Mouse (Mus musculus) ZHBTc4 (cell line): ENCODE results near the gene Snf8.

Source experiments
- DNase-seq: peaks from one replicate; pipeline ENCODE4 v3.0.0-alpha.2; 2011; ENCODE audit warnings: low read depth, low spot score

Gene Snf8

DNA sequence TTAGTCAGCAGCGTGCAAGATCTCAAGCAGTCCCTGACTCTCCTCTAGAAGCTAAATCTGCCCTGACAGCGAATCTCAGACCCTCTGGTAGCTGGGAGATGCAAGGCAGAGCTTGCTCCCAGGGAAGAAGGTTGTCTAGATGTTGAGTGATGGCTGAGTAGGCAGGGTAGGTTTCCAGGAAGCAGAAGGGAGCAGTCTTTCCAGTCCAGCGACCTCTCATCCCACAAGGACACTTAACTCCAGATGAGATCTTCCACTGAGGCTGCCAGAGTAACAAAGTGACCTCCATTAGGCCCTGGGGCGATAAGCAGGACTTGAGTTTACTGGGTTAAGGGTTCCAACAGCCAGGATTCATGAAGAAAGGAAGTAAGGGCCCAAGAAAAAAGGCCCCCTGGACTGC is 14.1 kb upstream of the Snf8 start:
- peak; percentile 53 for DNase-seq

DNA sequence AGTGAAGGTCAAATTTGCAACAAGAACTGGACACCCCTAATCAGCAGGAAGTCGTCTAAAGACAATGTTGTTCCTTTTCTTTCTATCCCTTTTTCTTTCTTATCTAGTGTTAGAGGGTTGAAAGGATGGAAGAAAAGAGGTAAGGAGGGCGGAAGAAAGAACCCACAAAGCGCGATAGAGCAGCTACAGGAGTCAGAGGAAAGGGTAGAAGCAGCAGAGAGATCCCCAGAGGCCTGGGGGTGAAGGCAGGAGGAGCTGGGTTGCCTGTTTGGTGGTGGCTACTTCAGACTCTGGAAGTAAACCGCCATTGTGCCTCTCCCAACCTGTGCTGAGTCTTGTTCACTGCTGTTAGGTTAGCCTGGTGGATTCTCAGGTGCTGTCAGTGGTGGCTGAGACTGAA is 6.6 kb upstream of the Snf8 start:
- no peak for DNase-seq

DNA sequence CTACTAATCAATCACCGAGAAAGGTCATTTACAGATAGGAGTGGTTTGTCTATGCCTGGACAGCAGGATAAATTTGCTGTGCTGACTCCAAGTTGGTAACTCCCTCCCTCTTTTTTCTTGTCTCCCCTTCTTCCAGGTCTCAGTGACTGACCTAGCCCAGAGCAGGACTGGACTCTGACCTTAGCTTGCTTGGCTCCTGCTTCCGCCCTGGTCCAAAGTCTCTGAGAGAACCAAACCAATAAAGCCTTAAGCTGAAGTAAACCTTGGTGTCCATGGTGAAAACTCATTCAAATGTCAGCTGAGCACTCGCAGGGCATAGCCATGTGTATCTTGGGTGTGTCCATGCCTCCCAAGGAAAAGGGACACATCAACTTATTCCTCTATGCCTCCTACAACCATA is 4.1 kb upstream of the Snf8 start:
- DNase-seq = no peak

DNA sequence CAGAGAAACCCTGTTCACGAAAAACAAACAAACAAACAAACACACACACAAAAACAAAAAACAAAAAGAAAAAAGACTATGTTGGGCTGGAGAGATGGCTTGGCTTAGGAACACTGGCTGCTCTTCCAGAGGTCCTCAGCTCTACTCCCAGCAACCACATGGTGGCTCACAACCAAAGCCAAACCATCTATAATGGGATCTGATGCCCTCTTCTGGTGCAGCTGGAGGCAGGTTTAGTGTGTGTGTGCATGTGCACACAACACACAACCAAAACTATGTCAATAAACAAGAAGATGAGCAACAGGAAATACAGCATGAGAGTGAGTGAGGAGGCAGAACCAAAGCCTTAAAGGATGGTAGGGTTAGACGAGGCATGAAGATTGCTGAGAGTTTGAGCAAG is 3.0 kb upstream of the Snf8 start:
- peak; percentile 66 for DNase-seq

DNA sequence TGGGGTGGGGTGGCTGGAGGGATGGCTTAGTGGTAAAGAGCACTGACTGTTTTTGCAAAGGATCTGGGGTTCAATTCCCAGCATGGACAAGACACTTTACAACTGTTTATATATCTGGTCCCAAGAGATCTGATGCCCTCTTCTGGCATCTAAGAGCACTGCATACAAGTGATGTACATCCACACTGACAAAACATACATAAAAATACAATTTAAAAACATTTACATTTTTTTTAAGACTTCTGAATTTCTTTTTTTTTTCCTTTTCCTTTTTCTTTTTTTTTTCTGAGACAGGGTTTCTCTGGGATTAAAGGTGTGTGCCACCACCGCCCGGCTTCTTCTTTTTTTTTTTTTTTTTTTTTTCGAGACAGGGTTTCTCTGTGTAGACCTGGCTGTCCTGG is 1.4 kb upstream of the Snf8 start:
- DNase-seq = peak; percentile 74

DNA sequence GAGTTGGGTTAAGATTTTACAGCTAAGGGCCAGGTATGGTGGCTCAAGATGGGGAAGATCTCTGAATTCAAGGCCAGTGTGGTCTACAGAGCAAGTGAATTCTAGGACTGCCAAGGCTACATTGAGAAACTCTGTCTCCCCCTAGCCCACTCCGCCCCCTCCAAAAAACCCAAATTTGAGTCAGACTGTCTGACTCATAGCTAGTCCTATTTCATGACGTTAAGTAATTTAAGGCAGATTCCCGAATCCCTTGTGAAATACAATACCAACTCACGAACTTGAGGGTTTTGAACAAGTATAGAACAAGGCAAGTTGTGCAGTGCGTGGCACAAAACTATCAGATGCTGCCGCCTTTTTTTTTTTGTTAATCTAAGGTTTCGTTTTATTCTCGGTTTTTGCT is 569 bp upstream of the Snf8 start:
- DNase-seq = no peak

DNA sequence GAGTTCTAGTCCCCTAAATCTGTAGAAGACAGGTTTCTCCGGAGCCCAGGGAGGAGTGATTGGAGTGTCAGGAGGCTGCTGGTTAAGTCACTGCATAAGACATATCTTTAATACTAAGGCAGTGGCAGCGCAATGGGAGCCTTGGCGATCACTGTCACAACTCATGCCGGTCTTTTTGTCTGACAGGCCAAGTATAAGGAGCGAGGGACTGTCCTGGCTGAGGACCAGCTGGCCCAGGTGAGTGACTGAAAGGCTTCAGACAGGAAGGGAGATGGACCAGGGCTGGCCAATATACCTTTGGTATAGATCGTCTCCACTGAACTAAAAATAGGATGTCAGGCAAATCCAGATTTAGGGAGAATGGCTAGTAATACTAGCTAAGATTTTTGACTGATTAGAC is 448 bp downstream of the Snf8 start:
- no peak for DNase-seq

DNA sequence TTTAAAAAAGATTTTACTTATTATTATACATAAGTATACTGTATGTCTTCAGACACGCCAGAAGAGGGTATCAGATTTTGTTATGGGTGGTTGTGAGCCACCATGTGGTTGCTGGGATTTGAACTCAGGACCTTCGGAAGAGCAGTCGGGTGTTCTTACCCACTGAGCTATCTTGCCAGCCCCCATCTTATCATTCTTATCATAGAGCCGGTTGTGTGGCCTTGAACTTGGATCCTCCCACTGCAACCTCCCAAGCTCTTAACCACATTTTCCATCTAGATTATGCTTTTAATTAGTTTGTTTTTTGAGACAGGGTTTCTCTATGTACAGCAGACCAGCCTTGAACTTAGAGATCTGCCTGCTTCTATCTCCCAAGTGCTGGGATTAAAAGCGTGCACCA is 2.8 kb downstream of the Snf8 start:
- DNase-seq = no peak

DNA sequence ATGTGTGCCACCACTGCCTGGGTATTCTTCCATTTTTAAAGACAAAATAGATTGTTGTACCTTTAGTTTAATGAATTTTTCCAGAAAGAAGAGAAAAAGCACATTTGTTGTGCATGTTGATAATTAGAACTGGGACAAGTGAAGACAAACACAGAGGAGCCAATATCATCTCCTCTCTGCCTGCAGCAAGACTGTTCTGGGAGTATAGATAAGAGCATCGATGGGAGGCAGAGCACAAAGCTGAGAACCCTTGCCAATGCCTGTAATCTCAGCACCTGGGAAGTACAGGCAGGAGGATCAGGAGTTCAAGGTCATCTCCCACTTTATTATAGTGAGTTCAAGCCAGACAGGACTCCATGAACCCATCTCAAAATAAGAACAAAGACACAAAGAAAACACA is 3.9 kb downstream of the Snf8 start:
- DNase-seq = no peak

DNA sequence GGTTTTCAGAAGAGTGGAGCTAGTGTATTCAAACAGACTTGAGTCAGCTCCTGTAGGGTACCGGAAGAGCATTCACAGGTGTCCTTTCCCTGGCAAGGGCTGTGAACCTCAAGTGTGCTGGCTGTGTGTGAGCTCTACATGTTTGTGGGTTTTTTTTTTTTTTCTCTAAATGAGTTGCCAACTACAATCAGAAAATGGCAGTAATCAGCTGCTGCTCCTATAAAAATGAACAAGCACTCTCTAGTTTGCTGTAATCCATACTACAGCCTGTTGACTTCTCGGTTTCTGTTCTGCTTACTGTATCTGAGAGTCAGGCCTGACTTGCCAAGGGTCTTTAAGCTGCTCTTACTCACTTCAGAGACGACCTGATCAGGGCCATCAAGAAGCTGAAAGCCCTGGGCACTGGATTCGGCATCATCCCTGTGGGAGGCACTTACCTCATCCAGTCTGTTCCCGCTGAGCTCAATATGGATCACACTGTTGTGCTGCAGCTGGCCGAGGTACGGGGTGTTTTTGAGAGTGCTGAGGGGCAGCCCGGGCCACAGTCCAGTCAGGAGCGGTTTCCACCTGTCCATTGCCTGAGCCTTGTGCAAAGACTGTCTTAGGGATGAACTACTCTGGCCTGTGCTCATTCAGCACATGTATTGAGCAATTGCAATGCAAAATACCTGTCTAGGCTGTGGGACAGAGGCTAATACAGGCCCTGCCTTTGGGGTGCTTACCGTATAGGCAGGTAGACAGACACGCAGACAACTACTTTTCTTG is 10.3 kb downstream of the Snf8 start:
- peak; percentile 27 for DNase-seq

DNA sequence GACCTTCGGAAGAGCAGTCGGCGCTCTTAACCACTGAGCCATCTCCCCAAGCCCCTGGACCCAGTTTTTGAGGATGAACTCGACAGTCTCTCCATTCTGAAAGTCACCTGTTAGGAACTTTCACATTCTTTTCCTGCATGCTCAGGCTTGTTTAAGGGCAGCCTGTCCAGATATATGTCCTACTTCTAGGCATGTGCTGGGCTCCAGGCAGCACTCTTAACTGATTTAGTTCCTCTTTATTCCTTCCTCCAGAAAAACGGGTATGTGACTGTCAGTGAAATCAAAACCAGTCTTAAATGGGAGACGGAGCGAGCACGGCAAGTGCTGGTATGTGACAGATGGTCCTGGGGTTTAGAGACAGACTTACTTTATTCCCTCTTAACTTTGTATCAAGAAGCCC is 11.3 kb downstream of the Snf8 start:
- DNase-seq = no peak

DNA sequence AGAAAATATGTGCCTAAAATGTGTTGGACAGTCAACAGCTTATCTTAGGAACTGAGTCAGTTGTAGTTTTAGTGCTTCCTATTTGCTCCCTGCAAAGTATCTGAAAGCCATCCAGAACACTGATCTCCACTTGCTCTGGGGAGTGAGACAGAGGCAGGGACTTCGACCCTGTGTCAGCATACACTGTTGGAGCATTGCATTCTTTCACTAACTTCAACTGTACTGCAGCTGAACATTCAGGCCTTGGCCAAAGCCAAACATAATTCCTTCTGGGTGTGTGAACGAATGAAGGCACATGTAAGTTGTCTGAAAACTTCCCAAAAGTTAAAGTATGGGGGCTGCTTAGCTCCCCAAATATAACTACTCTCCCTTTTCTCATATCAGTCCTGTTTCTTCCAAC is 12.1 kb downstream of the Snf8 start:
- DNase-seq = no peak

DNA sequence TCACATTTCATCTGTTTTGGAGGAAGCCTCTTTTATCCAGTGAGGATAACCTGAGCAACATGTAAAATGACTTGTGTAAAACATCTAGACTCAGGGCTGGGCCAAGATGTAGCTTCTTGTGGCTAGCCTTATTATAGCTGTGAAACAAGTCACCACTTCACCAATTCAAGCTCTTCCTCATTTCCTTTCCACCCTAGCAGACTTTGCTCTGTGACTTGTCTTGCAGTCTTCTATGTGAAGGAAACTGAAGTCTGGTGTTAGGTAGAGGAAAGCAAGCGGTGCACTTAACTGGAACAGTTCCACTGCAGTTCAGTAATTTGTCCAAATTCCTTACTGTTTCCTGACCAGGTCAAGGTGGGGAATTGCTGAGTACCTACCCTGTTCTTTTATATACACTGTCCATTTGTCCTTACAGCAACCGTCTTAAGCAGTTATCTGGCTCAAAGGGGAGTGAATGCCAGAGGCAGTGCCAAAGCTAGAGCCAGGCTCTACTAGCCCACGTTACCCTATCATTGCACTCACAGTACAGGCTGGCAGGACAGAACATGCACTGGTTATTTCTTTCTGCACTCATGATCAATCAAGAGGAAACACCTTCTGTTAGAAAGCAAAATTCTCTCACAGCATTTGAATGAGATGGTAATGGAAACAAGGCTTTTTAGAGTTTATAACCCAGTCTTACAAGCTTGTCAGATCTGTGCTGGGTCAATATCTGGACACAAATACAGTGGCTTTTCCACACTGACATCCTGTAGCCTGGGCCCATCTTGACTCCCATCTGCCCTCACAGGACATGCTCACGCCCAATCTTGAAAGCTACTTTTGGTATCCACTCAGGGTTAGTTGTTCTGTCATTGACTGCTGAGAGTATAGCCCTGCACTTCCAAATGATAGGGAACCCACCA is 13.0 kb downstream of the Snf8 start:
- DNase-seq = no peak

DNA sequence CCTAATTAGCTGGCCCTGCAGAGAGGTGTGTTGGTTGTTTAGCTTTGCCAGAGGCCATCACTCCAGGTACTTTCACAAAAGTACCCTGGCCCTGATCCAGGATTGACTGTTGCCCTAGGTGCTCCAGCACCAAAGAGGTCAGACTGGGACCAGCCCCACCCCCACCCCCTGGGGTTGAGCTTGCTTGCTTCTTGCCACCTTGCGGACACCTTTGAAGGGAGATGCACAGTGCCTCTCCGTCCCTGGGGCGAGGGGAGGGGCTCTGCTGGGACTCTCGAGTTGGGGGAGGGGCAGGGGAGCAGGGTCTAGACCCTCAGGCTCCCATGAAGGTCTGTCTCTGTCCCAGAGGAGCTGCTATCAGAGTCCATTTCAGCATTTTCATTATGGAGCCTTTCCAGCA is 15.3 kb downstream of the Snf8 start:
- peak; percentile 80 for DNase-seq

DNA sequence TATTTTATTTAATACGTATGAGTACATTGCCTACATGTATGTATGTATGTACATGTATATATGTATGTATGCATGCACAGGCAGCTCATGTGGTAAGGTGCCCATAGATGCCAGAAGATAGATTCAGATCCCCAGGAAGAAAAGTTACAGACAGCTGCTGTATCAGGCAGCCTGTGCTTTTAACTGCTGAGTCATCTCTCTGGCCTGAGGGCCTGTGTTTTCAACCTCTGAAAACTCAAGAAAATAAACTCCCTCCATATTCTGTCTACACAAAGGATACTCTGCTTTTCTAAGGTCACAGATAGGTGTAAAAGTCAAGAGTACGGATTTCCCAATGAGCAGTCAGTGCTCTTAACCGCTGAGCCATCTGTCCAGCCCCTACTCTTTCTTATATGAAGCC is 16.2 kb downstream of the Snf8 start:
- DNase-seq = no peak

DNA sequence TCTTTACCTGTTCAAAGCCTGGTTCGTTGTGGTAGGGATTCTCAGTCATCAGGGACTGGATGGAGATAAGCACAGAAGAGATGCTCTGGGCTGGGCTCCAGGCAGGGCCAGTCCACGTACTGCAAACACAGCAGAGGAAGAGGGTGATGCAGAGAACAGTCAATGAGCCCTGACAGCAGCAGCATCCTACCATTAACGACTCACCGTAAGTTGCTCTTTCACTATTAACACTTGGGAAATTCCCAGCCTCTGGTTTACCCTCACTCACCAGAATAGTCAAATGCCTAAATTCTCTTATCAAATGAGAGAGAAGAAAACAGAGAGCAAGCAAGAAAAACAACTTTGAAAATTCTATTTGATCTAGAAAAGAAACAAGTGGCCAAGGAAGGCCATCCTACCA is 23.6 kb downstream of the Snf8 start:
- DNase-seq = no peak

DNA sequence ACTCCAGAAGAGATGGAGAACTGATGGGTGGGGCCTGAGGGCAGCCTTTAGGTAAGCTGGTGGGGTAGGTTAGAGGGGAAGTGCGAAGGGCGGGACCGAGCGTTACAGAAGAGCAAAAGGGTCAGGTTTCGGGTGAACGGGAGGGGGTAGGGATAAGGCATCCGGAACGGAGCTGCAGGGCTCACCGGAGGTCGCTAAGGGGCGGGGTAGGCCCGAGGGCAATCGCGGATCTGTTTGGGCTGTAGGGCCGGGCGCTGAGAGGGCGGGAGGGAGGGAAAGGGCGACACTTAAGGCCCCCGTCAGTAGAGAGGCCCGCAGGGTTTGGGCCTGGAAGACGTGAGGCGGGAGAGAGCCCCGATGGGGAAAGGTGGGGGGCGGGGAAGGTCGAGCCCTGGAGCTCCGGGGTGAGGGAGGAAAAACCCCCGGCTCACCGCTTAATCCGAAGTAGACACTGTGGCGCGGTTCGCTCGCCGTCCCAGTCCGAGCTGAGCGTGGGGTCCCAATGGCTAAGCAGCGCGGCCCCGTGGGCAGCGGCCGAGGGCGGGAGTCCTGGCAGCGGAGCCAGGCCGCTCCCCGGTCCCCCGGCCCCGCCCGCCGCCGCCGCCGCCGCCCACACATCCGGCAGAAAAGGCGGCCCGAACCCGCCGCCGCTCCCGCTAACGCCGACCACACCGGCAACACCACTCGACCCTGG is 30.0 kb downstream of the Snf8 start:
- peak; percentile 91 for DNase-seq

DNA sequence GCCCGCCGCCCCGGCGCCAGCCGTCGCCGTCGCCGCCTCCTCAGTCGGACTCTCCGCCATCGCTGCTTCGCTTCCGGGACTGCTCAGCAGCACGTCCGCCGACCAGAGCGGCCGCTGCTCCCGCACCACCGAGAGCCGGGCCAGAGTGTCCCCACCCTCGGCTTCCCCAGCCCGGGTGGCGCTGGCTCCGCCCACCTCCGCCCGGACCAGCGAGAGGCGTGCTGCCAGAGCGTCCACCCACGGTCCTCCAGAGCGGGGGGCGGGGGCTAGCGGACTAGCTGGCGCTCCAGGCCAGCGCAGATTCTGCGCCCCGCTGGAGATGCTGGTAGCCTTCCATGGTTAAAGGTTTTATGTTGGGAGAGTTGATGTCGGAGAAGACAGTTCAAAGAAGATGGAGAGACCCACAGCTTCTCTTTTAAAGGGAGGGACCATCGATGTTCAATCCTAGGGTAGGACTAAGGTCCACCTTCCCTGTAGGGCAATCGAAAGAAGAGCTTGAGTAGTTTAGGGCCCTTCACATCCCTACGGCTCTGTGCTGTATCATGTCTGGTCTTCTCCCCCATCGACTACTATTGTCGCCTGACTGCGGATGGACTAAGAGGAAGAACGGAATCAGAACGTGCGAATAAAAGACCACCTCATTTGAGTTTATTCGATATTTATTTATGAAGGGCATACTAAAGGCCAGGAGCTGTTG is 30.7 kb downstream of the Snf8 start, which contains the start of gene Ube2z:
TSS of gene Ube2z (minus strand) at position 174 of the 697 bp plus-strand sequence.
- DNase-seq = peak; percentile 96

DNA sequence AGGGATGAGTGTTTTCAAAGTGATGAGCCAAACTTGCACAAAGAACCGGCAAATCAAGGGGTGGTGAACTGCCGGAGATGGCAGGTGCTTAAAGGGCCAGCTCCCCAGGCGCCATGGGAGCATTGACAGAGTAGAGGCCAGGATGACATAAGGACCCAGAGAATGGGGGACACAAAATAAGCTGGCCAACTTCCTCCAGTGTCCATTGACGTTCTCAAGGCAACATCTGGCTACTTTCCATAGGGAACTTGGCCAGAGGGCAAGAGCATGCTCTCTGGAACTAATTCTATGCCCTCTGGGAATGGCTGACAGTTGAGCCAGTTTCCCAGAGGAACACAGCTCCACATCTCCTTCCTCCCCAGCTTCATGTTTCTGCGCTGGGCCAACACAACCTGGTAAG is 33.5 kb downstream of the Snf8 start:
- DNase-seq = no peak

DNA sequence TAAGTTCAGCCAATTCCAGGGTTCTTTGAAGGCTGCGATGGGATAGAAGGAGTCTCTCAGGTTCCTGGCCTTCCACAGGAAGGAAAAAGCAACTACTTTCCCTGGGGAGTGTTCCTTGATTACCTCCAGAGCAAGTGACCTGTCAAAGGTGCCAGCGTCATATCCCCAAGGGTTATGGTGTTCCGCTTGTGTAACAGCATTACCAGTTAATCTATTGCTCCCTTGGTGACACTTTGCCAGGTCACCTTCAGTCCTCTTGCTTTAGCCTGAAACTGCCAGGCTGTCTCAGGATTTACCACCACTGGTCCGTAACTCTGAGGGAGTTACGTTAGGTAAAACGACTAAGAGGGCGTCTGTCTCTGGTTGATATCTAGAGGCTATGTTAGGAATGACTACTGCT is 35.7 kb downstream of the Snf8 start:
- no peak for DNase-seq

DNA sequence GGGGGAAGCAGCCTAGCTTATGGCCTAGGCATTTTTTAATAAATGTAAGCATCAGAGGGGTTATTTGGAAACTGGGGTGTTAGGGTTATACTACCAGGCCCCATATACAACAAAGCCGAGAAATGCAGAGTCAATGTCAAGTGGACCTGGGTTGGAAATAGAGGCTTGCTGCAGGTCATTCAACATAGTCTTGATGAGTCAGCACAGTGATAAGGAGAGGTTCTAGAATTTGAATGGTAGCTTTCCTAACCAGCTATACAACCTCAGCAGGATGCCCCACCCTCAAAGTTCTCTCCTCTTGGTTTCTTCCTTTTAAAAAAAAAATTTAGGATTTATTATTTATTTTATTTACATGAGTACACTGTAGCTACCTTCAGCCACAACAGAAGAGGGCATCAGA is 36.3 kb downstream of the Snf8 start:
- no peak for DNase-seq
